Mouse (Mus musculus) hindbrain, postnatal 0 days (tissue): ENCODE measurements around the gene Btbd3. TPM values are rescaled to one million over a fixed set of nuclear protein-coding genes. Genes with fewer than 3 reads are reported as not detected.
"Not testable (repeated sequence)": the region's sequence is repeated elsewhere in the genome, so short reads cannot be mapped to it uniquely, and the experiment has no call there.

Experiments used
- ATAC-seq: fragments of 200-750 bp; cut with Nextera tagmentation; 2 replicates; pipeline ENCODE4 v1.8.0; 2017; ENCODE audit warnings: mild to moderate bottlenecking, moderate TSS enrichment, moderate library complexity
- DNase-seq: peaks from one replicate; pipeline ENCODE4 v3.0.0-alpha.2; 2015; ENCODE audit warnings: low spot score
- H3K27ac ChIP-seq: fragments of 300-500 bp; sonication (generic); 2 replicates; pipeline ENCODE4 v1.5.1; 2014; ENCODE audit warnings: mild to moderate bottlenecking
- H3K27me3 ChIP-seq: fragments of 300-500 bp; sonication (generic); 2 replicates; pipeline ENCODE4 v1.6.1; 2014; ENCODE audit warnings: low read length, mixed read lengths; ENCODE audit not compliant: insufficient read depth
- H3K36me3 ChIP-seq: fragments of 300-500 bp; sonication (generic); 2 replicates; pipeline ENCODE4 v1.6.1; 2014; ENCODE audit warnings: low read length, mixed read lengths; ENCODE audit not compliant: insufficient read depth
- H3K4me1 ChIP-seq: fragments of 300-500 bp; sonication (generic); 2 replicates; pipeline ENCODE4 v1.6.1; 2014; ENCODE audit warnings: antibody characterized with exemption, low read length, mixed read lengths; ENCODE audit not compliant: insufficient read depth
- H3K4me2 ChIP-seq: fragments of 300-500 bp; sonication (generic); 2 replicates; pipeline ENCODE4 v1.6.1; 2014; ENCODE audit warnings: low read depth, mild to moderate bottlenecking, low read length, moderate library complexity, mixed read lengths
- H3K4me3 ChIP-seq: fragments of 300-500 bp; sonication (generic); 2 replicates; pipeline ENCODE4 v1.5.1; 2014; ENCODE audit warnings: low read length
- H3K9ac ChIP-seq: fragments of 300-500 bp; sonication (generic); replicated peaks from 2 replicates; pipeline ENCODE4 v1.6.1; 2014; ENCODE audit warnings: mild to moderate bottlenecking, low read length, moderate library complexity, mixed read lengths
- H3K9me3 ChIP-seq: fragments of 300-500 bp; sonication (generic); 2 replicates; pipeline ENCODE4 v1.6.1; 2016; ENCODE audit warnings: low read length, mixed read lengths
- CTCF ChIP-seq: IDR thresholded peaks from 2 replicates; pipeline ENCODE4 v1.5.1; 2016; ENCODE audit warnings: antibody characterized with exemption, control low read depth, low read depth
- WGBS: fragments of 180-500 bp; shearing (Covaris S2); extraction: QIAGEN DNeasy Blood & Tissue Kit; methylation state at CpG from one replicate; pipeline ENCODE4 v1.1.7; 2014; 5-methylcytosine and 5-hydroxymethylcytosine counted together
- polyA plus RNA-seq: library from polyadenylated mRNA; unstranded; fragments of >200 nt; fragmentation: Nextera tagmentation; extraction: Ambion mirVana; gene quantifications from 2 replicates; pipeline ENCODE4 v1.2.1, GENCODE M21; 2015
- total RNA-seq: library from RNA; depleted of rRNA; stranded (reverse); fragments of >200 nt; gene quantifications from 2 replicates; pipeline ENCODE4 v1.2.3, GENCODE M21; 2014

Gene Btbd3
- total and polyA plus RNA-seq, 2 experiments from 2014 or later: 37.4 to 63.1 TPM

GRCm38 (mm10) chr2:138322270-138323114 is 66.1 kb downstream of the Btbd3 start:
- 83% methylated on average over 16 of the region's 16 CpGs for WGBS
- Histone ChIP-seq H3K27ac (no peak overlapping the region), H3K4me3 (no peak overlapping the region), H3K4me2 (no peak overlapping the region), H3K9me3 (no peaks in the 10 kb centered on the region), H3K4me1 (no peaks in the 10 kb centered on the region), H3K27me3 (no peaks in the 10 kb centered on the region), H3K9ac (no peak overlapping the region), H3K36me3 (no peaks in the 10 kb centered on the region)
- ATAC-seq (no peak), DNase-seq (no peak)
- TF ChIP-seq CTCF: no peak

GRCm38 (mm10) chr2:138326367-138326766 is 70.0 kb downstream of the Btbd3 start:
- no peak overlapping the region for H3K4me3 ChIP-seq

GRCm38 (mm10) chr2:138334198-138334597 is 77.8 kb downstream of the Btbd3 start:
- not testable (repeated sequence) for ATAC-seq, H3K27ac ChIP-seq, H3K27me3 ChIP-seq, H3K36me3 ChIP-seq, DNase-seq, H3K4me2 ChIP-seq, H3K4me3 ChIP-seq, H3K9me3 ChIP-seq, H3K4me1 ChIP-seq, H3K9ac ChIP-seq
- WGBS: 78% methylated on average over 2 of the region's 2 CpGs

More at GRCm38 (mm10) chr2:138326367-138326766, 70.0 kb downstream of the Btbd3 start:
- H3K36me3 ChIP-seq: no peaks in the 10 kb centered on the region
- H3K9ac ChIP-seq: no peak overlapping the region
- H3K4me1 ChIP-seq: no peaks in the 10 kb centered on the region
- H3K9me3 ChIP-seq: no peaks in the 10 kb centered on the region
- H3K27me3 ChIP-seq: no peaks in the 10 kb centered on the region
- no peak for ATAC-seq
- no peak overlapping the region for H3K27ac ChIP-seq
- DNase-seq: no peak
- TF ChIP-seq CTCF: no peak
- H3K4me2 ChIP-seq: no peak overlapping the region
- WGBS: 73% methylated on average over 4 of the region's 4 CpGs

- 45% methylated on average over 6 of the region's 6 CpGs for WGBS
- Histone ChIP-seq H3K4me2 (no peak overlapping the region), H3K9me3 (no peaks in the 10 kb centered on the region), H3K27me3 (no peaks in the 10 kb centered on the region), H3K4me1 (no peaks in the 10 kb centered on the region), H3K27ac (no peak overlapping the region), H3K36me3 (no peaks in the 10 kb centered on the region), H3K9ac (no peak overlapping the region), H3K4me3 (no peak overlapping the region)
- DNase-seq (no peak), ATAC-seq (no peak)
- TF ChIP-seq CTCF: no peak
Measured at GRCm38 (mm10) chr2:138337886-138338494, 81.6 kb downstream of the Btbd3 start.

- Histone ChIP-seq H3K27me3 (no peaks in the 10 kb centered on the region), H3K36me3 (no peaks in the 10 kb centered on the region), H3K4me1 (no peaks in the 10 kb centered on the region), H3K27ac (no peak overlapping the region), H3K9me3 (no peaks in the 10 kb centered on the region), H3K4me2 (no peak overlapping the region), H3K4me3 (no peak overlapping the region), H3K9ac (no peak overlapping the region)
- no peak for ATAC-seq
- 50% methylated on average over 1 of the region's 1 CpGs for WGBS
- no peak for TF ChIP-seq CTCF
- DNase-seq: no peak
Measured at GRCm38 (mm10) chr2:138338524-138338923, 82.2 kb downstream of the Btbd3 start.

GRCm38 (mm10) chr2:138355366-138355765 is 99.0 kb downstream of the Btbd3 start:
- 91% methylated on average over 3 of the region's 3 CpGs for WGBS
- Histone ChIP-seq H3K27me3 (no peaks in the 10 kb centered on the region), H3K36me3 (no peaks in the 10 kb centered on the region), H3K4me1 (no peaks in the 10 kb centered on the region), H3K9me3 (no peaks in the 10 kb centered on the region), H3K27ac (no peak overlapping the region), H3K4me2 (no peak overlapping the region), H3K9ac (no peak overlapping the region), H3K4me3 (no peak overlapping the region)
- DNase-seq: no peak
- TF ChIP-seq CTCF: no peak
- no peak for ATAC-seq

- Histone ChIP-seq H3K27ac (no peak overlapping the region), H3K27me3 (no peaks in the 10 kb centered on the region), H3K4me1 (no peaks in the 10 kb centered on the region), H3K4me3 (no peak overlapping the region), H3K36me3 (no peaks in the 10 kb centered on the region), H3K4me2 (no peak overlapping the region), H3K9me3 (no peaks in the 10 kb centered on the region), H3K9ac (no peak overlapping the region)
- ATAC-seq: no peak
- WGBS: 33% methylated on average over 5 of the region's 5 CpGs
- no peak for TF ChIP-seq CTCF
- DNase-seq: no peak
Measured at GRCm38 (mm10) chr2:138362474-138362873, 106.1 kb downstream of the Btbd3 start.
